Mouse (Mus musculus) stomach, embryonic 16.5 days (tissue): ENCODE measurements around the gene 4931429L15Rik. TPM values are rescaled to one million over a fixed set of nuclear protein-coding genes. Genes with fewer than 3 reads are reported as not detected.
A peak's percentile ranks its signal among the peaks of the same experiment; 100 is the strongest.
"Not testable (repeated sequence)": the region's sequence is repeated elsewhere in the genome, so short reads cannot be mapped to it uniquely, and the experiment has no call there.

Source experiments
- ATAC-seq: fragments of 200-750 bp; cut with Nextera tagmentation; 2 replicates; pipeline ENCODE4 v1.8.0; 2017; ENCODE audit warnings: moderate number of reproducible peaks, moderate TSS enrichment; ENCODE audit not compliant: insufficient read depth, low FRiP score
- H3K27ac ChIP-seq: fragments of 300-500 bp; sonication (generic); 2 replicates; pipeline ENCODE4 v1.5.1; 2014; ENCODE audit warnings: low read length
- H3K27me3 ChIP-seq: fragments of 300-500 bp; sonication (generic); 2 replicates; pipeline ENCODE4 v1.6.1; 2014; ENCODE audit warnings: low read length, control low read depth, mixed read lengths; ENCODE audit not compliant: control insufficient read depth, insufficient read depth
- H3K36me3 ChIP-seq: fragments of 300-500 bp; sonication (generic); 2 replicates; pipeline ENCODE4 v1.6.1; 2014; ENCODE audit warnings: low read length; ENCODE audit not compliant: control insufficient read depth, insufficient read depth
- H3K4me1 ChIP-seq: fragments of 300-500 bp; sonication (generic); 2 replicates; pipeline ENCODE4 v1.6.1; 2014; ENCODE audit warnings: low read length, control low read depth, mixed read lengths; ENCODE audit not compliant: control insufficient read depth, insufficient read depth
- H3K4me2 ChIP-seq: fragments of 300-500 bp; sonication (generic); 2 replicates; pipeline ENCODE4 v1.6.1; 2014; ENCODE audit warnings: low read depth, low read length, mixed read lengths
- H3K4me3 ChIP-seq: fragments of 300-500 bp; sonication (generic); replicated peaks from 2 replicates; pipeline ENCODE4 v1.5.1; 2014; ENCODE audit warnings: mild to moderate bottlenecking, low read length
- H3K9ac ChIP-seq: fragments of 300-500 bp; sonication (generic); 2 replicates; pipeline ENCODE4 v1.6.1; 2014; ENCODE audit warnings: low read length
- H3K9me3 ChIP-seq: fragments of 300-500 bp; sonication (generic); replicated peaks from 2 replicates; pipeline ENCODE4 v1.6.1; 2016; ENCODE audit warnings: low read length, control low read depth; ENCODE audit not compliant: control insufficient read depth
- WGBS: fragments of 180-500 bp; shearing (Covaris S2); extraction: QIAGEN DNeasy Blood & Tissue Kit; methylation state at CpG from one replicate; pipeline ENCODE4 v1.1.7; 2014; 5-methylcytosine and 5-hydroxymethylcytosine counted together
- polyA plus RNA-seq: library from polyadenylated mRNA; unstranded; fragments of >200 nt; fragmentation: Nextera tagmentation; extraction: Ambion mirVana; gene quantifications from 2 replicates; pipeline ENCODE4 v1.2.1, GENCODE M21; 2015

4931429L15Rik gene
- not detected in 2 replicates for polyA plus RNA-seq

- not testable (repeated sequence) for ATAC-seq, H3K4me1 ChIP-seq, H3K9me3 ChIP-seq, H3K36me3 ChIP-seq, H3K9ac ChIP-seq, H3K27me3 ChIP-seq, H3K4me2 ChIP-seq, H3K4me3 ChIP-seq, H3K27ac ChIP-seq
- 83% methylated on average over 6 of the region's 6 CpGs for WGBS
These were observed at the start of gene 4931429L15Rik for GRCm38 (mm10) chr9:46319886-46320285. 4931429L15Rik (minus strand) TSS chr9:46319986.

- no peak for ATAC-seq
These were observed 42.7 kb upstream of the 4931429L15Rik start for GRCm38 (mm10) chr9:46362459-46362858.

DNA sequence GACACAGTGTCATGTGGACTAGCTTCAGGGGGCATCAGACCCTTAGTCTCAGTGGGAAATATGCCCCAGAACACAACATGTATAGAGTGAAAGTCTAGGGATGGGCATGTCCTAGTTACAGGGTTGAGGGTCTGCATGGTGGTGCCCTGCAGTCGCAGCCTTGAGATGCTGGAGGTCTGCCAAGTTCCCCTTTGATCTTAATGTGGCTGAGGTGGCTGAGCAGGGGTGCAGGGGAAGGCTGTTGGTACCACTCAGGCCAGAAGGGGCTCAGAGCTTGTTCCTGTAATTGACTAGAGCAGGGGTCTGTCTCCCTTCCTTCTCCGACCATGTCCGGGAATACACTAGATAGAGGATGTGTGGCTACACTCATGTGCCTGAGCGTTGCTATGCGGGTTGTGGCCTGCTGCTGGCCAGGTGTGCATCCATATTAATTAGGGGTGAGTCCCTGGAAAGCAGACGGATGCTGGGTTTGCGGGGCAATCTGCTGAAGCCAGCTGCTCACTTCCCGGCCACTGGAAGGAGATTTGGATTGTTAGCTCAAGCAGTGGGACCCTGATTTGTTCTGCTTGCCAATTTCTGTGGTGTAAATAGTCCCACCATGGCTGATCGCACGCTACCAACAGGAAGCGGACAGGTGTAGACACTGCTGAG lies 41.8 kb upstream of the 4931429L15Rik start:
- Histone ChIP-seq H3K36me3 (no peaks in the 10 kb centered on the region), H3K4me2 (no peak overlapping the region), H3K27ac (no peak overlapping the region), H3K9ac (no peak overlapping the region), H3K4me1 (no peaks in the 10 kb centered on the region), H3K27me3 (no peaks in the 10 kb centered on the region), H3K4me3 (no peak overlapping the region), H3K9me3 (no peaks in the 10 kb centered on the region)
- ATAC-seq = 0 out of 2 replicates have a peak, but pooled peaks have one; percentile 25
- WGBS = 64% methylated on average over 11 of the region's 11 CpGs

More at GRCm38 (mm10) chr9:46362459-46362858, 42.7 kb upstream of the 4931429L15Rik start:
- Histone ChIP-seq H3K27ac (no peak overlapping the region), H3K9me3 (no peaks in the 10 kb centered on the region), H3K4me3 (no peak overlapping the region), H3K4me1 (no peaks in the 10 kb centered on the region), H3K9ac (no peak overlapping the region), H3K4me2 (no peak overlapping the region), H3K27me3 (no peaks in the 10 kb centered on the region), H3K36me3 (no peaks in the 10 kb centered on the region)
- WGBS = 46% methylated on average over 2 of the region's 2 CpGs

GRCm38 (mm10) chr9:46353992-46354391 lies 34.2 kb upstream of the 4931429L15Rik start:
- 4% methylated on average over 3 of the region's 3 CpGs for WGBS
- Histone ChIP-seq H3K4me2 (no peak overlapping the region), H3K4me3 (no peak overlapping the region), H3K4me1 (no peaks in the 10 kb centered on the region; the same call in 1 of the 2 replicates), H3K9me3 (no peaks in the 10 kb centered on the region), H3K27ac (no peak overlapping the region), H3K27me3 (peaks cover 10% of the 10 kb centered on the region), H3K9ac (no peak overlapping the region), H3K36me3 (no peaks in the 10 kb centered on the region)
- ATAC-seq = peak; percentile 53; the same call in 1 of the 2 replicates

DNA sequence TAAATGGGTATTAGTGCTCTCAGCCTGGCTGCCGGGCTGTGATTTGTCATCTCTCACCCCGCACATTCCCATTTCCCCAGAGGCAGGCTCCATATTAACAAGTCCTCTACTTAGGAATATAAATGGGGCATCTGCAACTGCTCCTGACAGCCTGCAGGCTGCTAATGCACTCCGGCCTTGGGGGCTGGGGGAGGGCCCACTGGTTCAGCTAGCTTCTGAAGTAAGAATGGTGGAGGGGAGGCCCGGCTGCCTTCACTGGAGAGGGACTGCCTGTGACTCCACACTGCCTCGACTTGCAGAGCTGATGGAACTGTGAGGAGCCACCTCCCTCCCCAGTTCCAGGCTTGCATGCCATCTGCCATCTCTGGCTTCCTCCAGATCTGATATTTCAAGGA lies 33.5 kb upstream of the 4931429L15Rik start:
- no peak overlapping the region for H3K4me2 ChIP-seq
- no peak overlapping the region for H3K9ac ChIP-seq
- no peaks in the 10 kb centered on the region; the same call in 1 of the 2 replicates for H3K4me1 ChIP-seq
- H3K27ac ChIP-seq = no peak overlapping the region
- WGBS = 18% methylated on average over 5 of the region's 5 CpGs
- H3K36me3 ChIP-seq = no peaks in the 10 kb centered on the region
- H3K9me3 ChIP-seq = no peaks in the 10 kb centered on the region
- H3K4me3 ChIP-seq = no peak overlapping the region
- peaks cover 10% of the 10 kb centered on the region for H3K27me3 ChIP-seq
- ATAC-seq = no peak

DNA sequence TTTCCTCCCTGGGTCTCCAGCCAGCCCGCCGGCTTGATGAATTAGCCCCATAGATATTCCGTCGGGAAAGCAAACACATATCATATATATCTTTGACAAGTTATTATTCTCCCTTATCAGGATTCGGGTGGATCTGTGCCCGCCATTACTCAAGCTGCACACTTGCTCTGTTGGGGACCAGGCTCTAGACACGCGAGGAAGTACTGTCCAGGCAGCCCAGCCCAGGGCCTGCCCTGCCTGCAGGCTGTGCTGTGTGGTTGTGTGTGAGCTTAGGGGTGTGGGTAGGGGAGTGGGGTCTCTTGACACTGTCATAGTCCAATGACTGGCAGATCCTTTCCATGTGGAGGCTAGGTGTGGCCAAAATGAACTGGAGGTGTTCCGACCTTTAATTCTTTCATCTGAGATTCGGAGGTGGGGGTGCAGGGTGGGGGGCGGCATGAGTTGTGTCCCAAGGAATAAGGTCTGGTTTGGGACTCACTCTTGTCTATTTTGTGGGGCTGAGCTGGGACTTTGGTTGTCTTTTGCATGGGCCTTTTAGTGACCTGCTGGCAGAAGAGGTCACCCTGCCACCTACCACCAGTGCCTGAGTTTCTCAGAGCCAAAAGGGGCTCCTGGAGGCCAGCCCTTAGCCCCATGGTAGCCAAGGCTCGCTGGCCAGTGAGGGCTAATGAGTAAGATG lies 33.0 kb upstream of the 4931429L15Rik start:
- no peak overlapping the region for H3K4me3 ChIP-seq
- WGBS = 29% methylated on average over 12 of the region's 12 CpGs
- H3K27me3 ChIP-seq = peaks cover 10% of the 10 kb centered on the region
- no peaks in the 10 kb centered on the region; the same call in 1 of the 2 replicates for H3K4me1 ChIP-seq
- no peaks in the 10 kb centered on the region for H3K9me3 ChIP-seq
- no peak overlapping the region for H3K4me2 ChIP-seq
- ATAC-seq = no peak
- H3K9ac ChIP-seq = no peak overlapping the region
- no peaks in the 10 kb centered on the region for H3K36me3 ChIP-seq
- H3K27ac ChIP-seq = no peak overlapping the region

DNA sequence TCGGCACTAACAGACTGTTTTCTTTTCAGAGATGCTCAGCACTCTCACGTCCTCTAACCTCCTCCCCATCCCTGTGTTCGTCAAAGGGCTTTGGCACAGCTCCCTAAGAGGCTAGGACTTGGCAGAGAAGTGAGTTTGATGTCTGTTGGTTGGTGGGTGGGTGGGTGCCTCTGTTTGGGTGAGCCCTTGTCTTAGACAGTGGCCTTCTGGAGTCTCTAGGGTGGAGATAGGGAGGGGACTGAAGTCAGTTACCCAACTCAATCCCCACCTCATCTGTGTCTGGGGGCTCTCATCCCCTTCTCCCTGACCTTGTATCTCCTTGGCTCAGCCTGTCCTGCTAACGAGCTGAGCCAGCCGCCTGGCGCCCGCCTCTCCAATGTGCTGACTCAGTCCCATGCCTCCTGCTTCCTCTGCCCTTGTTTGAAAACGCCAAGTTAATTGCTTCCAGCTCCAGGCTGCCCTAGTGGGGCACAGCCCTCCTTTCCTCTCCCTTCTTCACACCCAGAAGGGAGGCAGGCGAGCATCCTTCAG lies 30.7 kb upstream of the 4931429L15Rik start:
- H3K4me3 ChIP-seq = no peak overlapping the region
- ATAC-seq = no peak; the same call in 1 of the 2 replicates
- H3K9me3 ChIP-seq = no peaks in the 10 kb centered on the region
- H3K36me3 ChIP-seq = no peaks in the 10 kb centered on the region
- no peak overlapping the region for H3K27ac ChIP-seq
- H3K27me3 ChIP-seq = peaks cover 10% of the 10 kb centered on the region
- no peaks in the 10 kb centered on the region; the same call in 1 of the 2 replicates for H3K4me1 ChIP-seq
- no peak overlapping the region for H3K4me2 ChIP-seq
- 37% methylated on average over 9 of the region's 9 CpGs for WGBS
- no peak overlapping the region for H3K9ac ChIP-seq

- H3K4me2 ChIP-seq = no peak overlapping the region
- H3K9me3 ChIP-seq = no peaks in the 10 kb centered on the region
- H3K4me1 ChIP-seq = no peaks in the 10 kb centered on the region
- no peak overlapping the region for H3K9ac ChIP-seq
- 82% methylated on average over 4 of the region's 4 CpGs for WGBS
- no peaks in the 10 kb centered on the region for H3K27me3 ChIP-seq
- no peak for ATAC-seq
- no peak overlapping the region for H3K27ac ChIP-seq
- H3K36me3 ChIP-seq = no peaks in the 10 kb centered on the region
- no peak overlapping the region for H3K4me3 ChIP-seq
These were observed 26.3 kb upstream of the 4931429L15Rik start for GRCm38 (mm10) chr9:46345887-46346665.
